Mouse (Mus musculus) cortical plate, adult 2 months (tissue): ENCODE data around the gene Trim31.

Source experiments
- CTCF ChIP-seq: fragments of 200-500 bp; IDR thresholded peaks from 2 replicates; pipeline ENCODE4 v1.5.1; 2011; ENCODE audit warnings: mild to moderate bottlenecking, control low read depth, low read length; ENCODE audit not compliant: insufficient read depth; ENCODE audit errors: extremely low read depth
- POLR2A ChIP-seq: fragments of 200-500 bp; IDR thresholded peaks from 2 replicates; pipeline ENCODE4 v1.6.1; 2011; ENCODE audit warnings: mild to moderate bottlenecking, low read length, control low read depth; ENCODE audit not compliant: insufficient read depth; ENCODE audit errors: extremely low read depth

DNA sequence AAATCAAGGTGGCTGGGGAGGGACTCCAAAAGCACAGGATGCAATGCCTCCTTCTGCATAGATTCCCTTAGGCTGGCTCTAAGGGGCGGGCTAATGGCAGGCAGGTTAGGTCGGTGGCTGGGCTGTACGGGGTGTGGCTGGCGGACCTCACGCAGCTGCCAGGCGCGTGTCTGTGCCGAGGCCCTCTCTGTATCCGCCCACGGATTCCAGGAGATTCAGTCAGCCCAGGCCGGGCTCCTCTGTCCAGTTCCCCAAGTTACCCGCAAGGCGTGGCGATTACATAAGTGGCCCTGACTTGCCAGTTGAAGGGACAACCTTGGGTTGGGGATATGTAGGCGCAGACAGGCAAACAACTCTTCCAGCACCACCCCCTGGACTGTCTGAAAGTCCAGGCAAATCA, 22.3 kb downstream of the Trim31 start:
- TF ChIP-seq CTCF (no peak), POLR2A (no peak)
